Mouse (Mus musculus): ENCODE data around the gene Fgfr2.
A peak's percentile ranks its signal among the peaks of the same experiment; 100 is the strongest.

The Fgfr2 gene

GRCm38 (mm10) chr7:132333078-132333477 lies 790.1 kb downstream of the Fgfr2 start:
- no peak for DNase-seq (ENCODE audit: inconsistent age in 2 of 2, low spot score in 1 of 2)

DNA sequence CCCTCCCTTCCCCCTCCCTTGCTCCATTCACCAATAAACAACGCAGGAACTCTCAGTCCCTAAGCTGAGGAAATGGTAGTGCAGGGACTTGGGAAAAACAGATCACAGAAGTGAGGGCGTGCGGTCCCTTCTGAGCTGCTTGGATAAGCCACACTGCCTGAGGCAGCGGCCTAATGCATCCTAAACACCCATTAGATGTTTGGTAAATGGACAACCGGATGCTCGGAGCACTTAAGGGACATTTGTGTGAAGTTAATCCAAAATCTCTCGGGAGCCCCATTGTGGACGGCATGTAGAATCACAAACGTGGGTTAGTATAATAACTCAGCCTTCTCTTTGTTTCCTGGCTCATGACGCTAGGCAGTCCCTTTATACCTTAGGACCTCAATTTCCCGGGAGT lies 791.0 kb downstream of the Fgfr2 start:
- DNase-seq (ENCODE audit: inconsistent age in 2 of 2, low spot score in 1 of 2), result no peak

DNA sequence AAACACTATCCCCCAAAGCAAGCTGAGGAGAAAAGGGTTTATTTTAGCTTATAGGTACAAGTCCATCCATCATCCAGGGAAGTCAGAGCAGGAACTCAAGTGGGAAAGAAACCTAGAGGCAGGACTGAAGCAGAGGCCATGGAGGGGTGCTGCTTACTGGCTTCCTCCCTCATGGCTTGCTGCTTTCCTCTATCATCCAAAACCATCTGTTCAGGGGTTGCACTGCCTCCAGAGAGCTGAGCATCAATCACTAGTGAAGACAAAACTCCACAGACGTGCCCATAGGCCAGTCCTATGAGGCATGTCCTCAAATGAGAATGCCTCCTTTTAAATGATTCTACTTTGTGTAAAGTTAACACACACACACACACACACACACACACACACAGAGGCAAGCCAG lies 793.0 kb downstream of the Fgfr2 start:
- DNase-seq (ENCODE audit: inconsistent age in 2 of 2, low spot score in 1 of 2), result no peak

GRCm38 (mm10) chr7:132328648-132329047 lies 794.5 kb downstream of the Fgfr2 start:
- no peak for DNase-seq (ENCODE audit: inconsistent age in 2 of 2, low spot score in 1 of 2)

DNA sequence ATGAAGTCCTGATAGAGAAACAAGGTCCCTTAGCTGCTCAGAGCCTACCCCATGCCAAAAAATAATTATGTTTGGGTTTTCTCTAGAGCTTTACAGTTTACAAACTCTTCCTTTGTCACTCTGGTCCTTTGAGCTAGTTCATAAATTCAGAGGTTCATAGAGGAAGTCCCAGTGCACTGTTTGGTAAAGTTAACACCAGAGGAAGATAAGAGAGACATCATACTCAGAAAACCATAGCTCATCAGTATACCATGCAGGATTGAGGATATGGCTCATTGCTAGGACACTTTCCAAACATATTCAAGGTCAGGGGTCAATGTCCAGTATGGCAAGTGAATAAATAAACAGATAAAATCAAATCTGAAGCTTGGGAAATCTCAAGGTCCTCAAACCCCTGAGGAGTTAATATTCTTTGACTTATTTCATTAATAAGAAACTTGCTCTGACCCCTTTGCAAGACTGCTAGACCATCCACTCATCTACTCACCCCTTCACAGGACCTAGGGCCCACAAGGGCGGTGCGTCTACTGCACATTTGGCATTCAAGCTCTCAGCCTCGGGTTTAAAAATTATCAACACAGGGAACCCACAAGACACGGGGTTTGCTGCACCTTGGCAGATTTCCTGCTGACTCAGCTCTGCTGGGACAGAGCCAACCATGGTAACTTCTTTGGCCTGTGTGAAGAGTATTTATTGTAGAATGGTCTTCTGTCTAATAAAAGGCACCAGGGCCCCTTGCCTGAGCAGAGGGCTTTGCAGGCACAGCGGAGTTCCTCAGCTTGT lies 797.4 kb downstream of the Fgfr2 start:
- DNase-seq (ENCODE audit: inconsistent age in 2 of 2, low spot score in 1 of 2), result peak; percentile 91 to 97

DNA sequence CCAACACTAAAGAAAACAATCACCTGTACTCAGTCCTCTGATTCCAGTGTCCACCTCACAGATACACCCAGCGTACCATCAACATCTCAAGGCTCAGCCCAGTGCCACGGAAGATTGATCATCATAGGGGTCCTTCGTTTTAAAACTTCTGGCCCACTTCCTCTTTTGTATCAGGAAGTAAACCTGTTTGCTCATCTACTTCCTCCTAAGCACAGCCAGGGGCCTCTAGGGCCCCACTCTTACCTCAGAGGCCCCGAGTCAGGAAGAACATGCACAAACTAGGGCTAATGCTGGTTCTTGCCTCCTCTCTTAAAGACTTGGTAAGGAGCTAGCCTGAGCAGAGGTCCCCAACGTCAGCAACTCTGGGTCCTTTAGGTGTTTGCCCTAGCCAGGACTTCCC lies 799.7 kb downstream of the Fgfr2 start:
- DNase-seq (ENCODE audit: inconsistent age in 2 of 2, low spot score in 1 of 2), result no peak

- no peak for DNase-seq (ENCODE audit: inconsistent age in 2 of 2, low spot score in 1 of 2)
Measured at GRCm38 (mm10) chr7:132321392-132321958, 801.7 kb downstream of the Fgfr2 start.

- DNase-seq (ENCODE audit: inconsistent age in 2 of 2, low spot score in 1 of 2), result peak in 1 of 2 experiments; percentile 64
Measured at GRCm38 (mm10) chr7:132317036-132317541, 806.1 kb downstream of the Fgfr2 start, which contains the start of gene Chst15. Chst15 (minus strand) TSS chr7:132317228.

DNA sequence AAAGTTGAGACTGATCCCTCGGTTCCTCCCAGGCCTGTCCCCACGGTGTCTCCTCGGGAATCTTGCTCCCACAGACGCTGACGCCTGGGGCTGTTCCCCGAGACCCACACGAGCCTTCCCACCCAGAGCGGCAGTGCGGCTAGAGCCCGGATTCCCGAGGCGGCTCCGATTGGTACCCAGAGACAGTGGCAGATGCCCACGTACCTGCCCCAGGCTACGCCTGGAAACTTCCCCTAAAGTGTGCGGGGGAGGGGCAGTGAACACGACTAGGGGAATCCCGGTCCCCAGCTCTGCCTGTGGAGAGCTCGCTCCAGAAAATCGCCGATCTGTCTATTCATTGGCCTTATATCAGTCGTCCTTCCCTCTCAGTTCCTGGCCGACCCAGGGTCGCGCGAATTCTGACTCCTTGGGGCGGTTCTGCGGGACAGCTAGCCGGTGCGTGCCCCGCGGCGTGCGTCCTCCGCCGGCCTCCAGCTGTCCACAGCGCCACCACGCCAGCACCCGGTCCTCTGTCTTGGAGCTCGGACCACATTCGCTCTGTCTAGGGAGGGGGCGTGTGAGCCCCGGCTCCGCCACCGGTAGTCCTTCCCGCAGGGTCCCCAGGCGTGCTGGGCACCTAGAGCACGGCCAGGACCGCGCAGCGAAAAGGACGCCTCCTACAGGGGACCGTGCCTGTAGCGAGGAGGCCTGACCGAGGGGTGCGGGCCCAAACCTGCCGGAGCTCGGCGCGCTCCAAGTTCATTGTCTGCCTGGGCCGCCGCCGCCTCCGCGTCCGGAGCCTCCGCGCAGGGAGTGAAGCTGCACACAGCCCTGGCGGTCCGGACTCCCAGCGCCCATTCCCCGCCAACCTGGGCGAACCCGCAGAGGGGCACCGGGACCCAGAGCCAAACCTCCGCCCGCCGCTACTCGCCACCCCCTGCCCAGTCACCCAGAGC lies 806.8 kb downstream of the Fgfr2 start:
- DNase-seq (ENCODE audit: inconsistent age in 2 of 2, low spot score in 1 of 2), result peak; percentile 75 to 93

DNA sequence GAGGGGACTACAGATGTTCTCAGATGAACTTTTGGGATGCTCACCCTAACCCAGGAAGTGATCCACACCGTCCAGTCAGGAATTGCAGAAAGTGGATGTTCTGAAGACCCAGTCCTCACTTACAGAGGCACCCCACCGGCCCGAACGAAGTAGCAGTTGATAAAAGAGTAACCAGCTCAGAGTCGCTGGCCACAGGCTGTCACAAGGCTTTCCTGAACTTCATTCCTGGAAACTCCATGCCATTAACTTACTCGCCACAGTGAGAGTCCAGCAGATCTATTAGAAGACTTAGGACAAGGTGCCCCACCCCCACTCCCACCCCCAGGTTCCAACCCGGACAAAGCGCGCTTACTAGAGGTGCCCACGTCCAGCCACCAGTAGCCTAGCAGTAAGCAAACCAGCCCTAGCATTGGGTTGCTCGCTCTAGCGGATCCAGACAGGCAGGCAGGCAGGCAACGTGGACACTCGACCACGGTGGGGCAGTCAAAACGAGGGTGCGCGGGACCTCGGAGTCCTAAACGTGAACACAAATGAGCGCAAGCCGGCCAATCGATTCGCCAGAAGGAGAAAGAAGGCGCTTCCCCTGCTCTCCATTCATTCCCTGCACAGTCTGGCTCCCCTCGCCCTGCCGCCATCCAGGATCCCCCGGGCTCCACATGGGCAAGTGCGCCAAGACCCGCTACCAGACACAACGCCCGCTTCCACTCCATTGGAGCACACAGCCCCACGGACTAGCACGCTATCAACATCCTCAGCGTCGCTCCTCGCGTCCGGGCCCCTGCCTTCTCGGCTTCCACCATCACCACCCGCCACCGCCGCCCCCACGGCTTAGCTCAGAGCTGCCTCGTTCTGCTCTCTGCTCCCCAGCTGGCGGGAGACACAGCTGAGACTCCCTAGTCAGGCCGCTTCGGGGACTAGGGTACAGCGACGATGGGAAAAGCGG lies 807.7 kb downstream of the Fgfr2 start:
- peak; percentile 76 to 91 for DNase-seq (ENCODE audit: inconsistent age in 2 of 2, low spot score in 1 of 2)

DNA sequence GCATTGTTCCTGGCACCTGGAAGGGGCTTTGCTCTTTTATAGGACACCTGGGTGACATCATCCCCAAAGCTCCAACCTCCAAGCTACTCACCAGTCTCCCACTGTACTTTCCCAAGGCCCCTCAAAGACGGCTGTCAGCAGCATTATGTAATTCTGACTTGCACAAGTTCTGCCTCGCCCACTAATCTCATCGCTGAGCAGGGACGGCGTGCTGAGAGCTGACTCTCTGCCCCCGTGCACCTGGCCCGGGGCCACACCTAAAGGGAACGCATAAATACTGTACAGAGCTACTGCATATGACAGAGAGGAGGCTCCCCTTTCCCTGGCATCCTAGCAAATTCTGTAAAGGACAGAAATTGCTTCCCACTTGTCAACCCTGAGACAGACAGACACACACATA lies 810.8 kb downstream of the Fgfr2 start:
- peak; percentile 62 to 76 for DNase-seq (ENCODE audit: inconsistent age in 2 of 2, low spot score in 1 of 2)

- DNase-seq (ENCODE audit: inconsistent age in 2 of 2, low spot score in 1 of 2), result no peak
Measured at GRCm38 (mm10) chr7:132308537-132309191, 814.5 kb downstream of the Fgfr2 start.

- DNase-seq (ENCODE audit: inconsistent age in 2 of 2, low spot score in 1 of 2), result peak in 1 of 2 experiments; percentile 51
Measured at GRCm38 (mm10) chr7:132307722-132308271, 815.4 kb downstream of the Fgfr2 start.

DNA sequence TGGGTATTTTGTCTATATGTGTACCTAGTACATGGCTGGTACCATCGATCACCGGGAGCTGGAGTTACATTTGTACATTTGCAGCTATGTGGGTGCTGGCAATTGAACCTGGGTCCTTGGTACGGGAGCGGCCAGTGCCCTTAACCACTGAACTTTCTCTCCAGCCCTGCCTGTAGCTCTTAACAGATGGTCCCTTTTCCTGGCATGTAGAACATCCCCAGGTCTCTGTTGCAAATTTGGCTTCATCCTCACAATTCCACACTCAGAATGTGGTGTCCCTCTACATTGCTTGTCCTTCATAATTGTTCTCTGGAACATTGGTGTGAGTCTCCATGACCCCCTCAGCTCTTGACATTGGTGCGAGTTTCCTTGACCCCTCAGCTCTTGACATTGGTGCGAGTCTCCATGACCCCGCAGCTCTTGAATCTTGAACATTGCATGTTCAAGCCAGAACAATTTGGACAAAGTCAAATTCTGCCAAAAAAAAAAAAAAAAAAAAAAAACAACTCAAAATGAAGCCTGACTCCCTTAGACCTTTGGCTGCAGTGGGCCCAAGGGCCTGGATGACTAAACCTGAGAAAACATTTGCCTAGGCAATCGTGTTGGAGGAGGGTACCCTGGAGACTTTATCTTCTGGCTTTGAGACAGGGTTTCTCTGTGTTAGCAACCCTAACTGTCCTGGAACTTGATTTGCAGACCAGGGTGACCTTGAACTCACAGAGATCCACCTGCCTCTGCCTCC lies 816.3 kb downstream of the Fgfr2 start:
- peak in 1 of 2 experiments; percentile 44 for DNase-seq (ENCODE audit: inconsistent age in 2 of 2, low spot score in 1 of 2)

DNA sequence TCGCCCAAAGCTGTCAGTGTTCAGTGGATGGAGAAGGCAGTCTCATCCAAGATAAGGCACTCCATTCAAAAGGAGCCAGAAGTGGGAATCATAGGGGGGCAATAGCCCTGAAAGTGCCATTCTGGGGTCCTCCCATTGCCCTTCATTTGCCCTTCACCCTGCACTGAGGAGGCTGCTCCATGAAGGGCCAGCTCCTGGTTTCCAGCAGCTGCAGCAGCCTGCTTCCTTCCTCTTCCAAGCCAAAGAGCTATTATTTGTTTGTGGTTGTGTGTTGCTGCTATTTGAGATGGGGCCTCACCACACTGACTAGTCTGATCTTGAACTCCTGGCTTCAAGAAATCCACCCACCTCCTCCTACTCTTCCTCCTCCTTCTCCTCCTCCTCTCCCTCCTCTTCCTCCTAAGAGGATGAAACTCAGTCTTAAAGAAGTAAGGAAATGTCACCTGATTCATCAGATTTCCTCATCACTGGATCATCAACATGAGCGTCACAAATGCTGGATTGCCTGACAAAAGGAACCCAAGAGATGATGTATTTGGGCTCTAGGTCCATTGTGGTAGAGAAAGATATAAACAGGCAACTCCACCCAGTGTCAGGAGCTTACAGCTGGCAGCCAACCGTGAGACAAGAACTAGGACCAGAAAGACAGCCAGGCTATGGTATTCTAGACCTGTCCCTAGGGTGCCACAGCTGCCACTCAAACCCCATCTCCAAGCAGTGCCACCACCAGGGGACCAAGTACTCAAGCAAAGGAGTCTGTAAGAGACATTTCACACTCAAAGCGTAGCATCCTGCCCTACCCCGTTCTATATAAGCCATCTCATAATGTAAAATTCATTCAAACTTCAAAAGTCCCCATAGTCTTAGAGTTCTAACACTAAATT lies 817.4 kb downstream of the Fgfr2 start:
- DNase-seq (ENCODE audit: inconsistent age in 2 of 2, low spot score in 1 of 2), result peak in 1 of 2 experiments; percentile 40

DNA sequence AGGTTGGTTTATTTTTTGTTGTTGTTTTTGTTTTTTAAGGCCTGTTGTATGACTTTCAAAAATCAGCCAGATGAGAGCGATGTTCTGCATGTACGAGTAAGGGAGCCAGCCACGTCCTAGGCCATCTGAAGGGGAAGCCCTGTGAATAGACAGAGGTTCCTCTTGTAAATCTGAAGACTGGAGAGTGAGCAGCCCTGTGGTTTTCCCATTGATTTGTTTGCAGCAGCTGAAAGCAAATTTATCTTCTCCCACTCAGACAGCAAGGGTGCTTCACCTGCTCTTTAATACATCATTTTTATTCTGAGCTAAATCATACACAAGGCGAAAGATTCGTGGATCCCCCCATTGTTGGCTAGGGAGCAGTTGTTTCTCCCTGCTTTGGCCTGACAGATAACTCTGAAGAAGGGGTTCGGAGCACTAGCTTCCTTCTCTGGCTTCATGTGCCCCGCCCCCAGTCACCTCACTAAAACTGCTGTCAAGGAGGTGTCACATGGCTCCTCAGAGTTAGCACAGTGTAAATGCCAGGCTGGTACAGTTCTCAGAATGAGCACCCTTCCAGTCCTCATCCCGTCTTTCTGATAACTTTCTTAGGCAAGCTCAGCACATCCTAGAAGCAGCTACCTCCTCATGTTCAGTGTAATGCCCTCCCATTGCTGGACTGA lies 818.6 kb downstream of the Fgfr2 start:
- DNase-seq (ENCODE audit: inconsistent age in 2 of 2, low spot score in 1 of 2), result no peak

GRCm38 (mm10) chr7:132303988-132304387 lies 819.2 kb downstream of the Fgfr2 start:
- DNase-seq (ENCODE audit: inconsistent age in 2 of 2, low spot score in 1 of 2), result no peak
